In genomic region chr15:79270317-79271123, GRCm38 (mm10) we compare ENCODE assay signal across 8 mouse cellular contexts. TPM values are rescaled to one million over a fixed set of nuclear protein-coding genes. Genes with fewer than 3 reads are reported as not detected.
A peak's percentile ranks its signal among the peaks of the same experiment; 100 is the strongest.
DNase-seq lines count a peak whose midpoint lies in the region; ATAC-seq lines count a peak whose summit lies in the region.

No protein-coding gene starts in this region.

- H3K4me1 ChIP-seq in embryonic facial prominence, embryonic 11.5 days (ENCODE audit: control insufficient read depth, insufficient read depth, low read length), result peaks cover 4% of the 10 kb centered on the region
- H3K4me1 ChIP-seq in heart, embryonic 10.5 days, result peaks cover 18% of the 10 kb centered on the region
- peaks cover 6% of the 10 kb centered on the region for H3K4me1 ChIP-seq in kidney, embryonic 14.5 days (ENCODE audit: control insufficient read depth, insufficient read depth, low read length)
- H3K4me1 ChIP-seq in lung, embryonic 15.5 days, result peaks cover 13% of the 10 kb centered on the region

- DNase-seq in 416B (ENCODE audit: low read depth), result peak; percentile 89
- peak; percentile 79 for DNase-seq in MEL-GATA-1-ER (ENCODE audit: extremely low read depth, low read depth)
- DNase-seq in embryonic facial prominence, embryonic 11.5 days (ENCODE audit: low spot score), result peak; percentile 83
- DNase-seq in heart, embryonic 10.5 days (ENCODE audit: low spot score), result peak; percentile 88
- peak; percentile 90 to 95 for DNase-seq in thymus, postnatal 36 days

- no peaks in the 10 kb centered on the region for H3K36me3 ChIP-seq in embryonic facial prominence, embryonic 11.5 days (replicated peaks; ENCODE audit: control insufficient read depth, insufficient read depth, low read depth, low read length)
- no peaks in the 10 kb centered on the region for H3K36me3 ChIP-seq in heart, embryonic 10.5 days
- no peaks in the 10 kb centered on the region for H3K36me3 ChIP-seq in kidney, embryonic 14.5 days (ENCODE audit: control insufficient read depth, insufficient read depth, low read length)
- no peaks in the 10 kb centered on the region for H3K36me3 ChIP-seq in lung, embryonic 15.5 days

- H3K27me3 ChIP-seq in embryonic facial prominence, embryonic 11.5 days (ENCODE audit: control insufficient read depth, insufficient read depth, low read length), result peaks cover 5% of the 10 kb centered on the region
- H3K27me3 ChIP-seq in heart, embryonic 10.5 days (ENCODE audit: insufficient read depth, poor library complexity, severe bottlenecking), result peaks cover 50% of the 10 kb centered on the region
- H3K27me3 ChIP-seq in kidney, embryonic 14.5 days (ENCODE audit: control insufficient read depth, insufficient read depth, low read length), result peaks cover 6% of the 10 kb centered on the region
- H3K27me3 ChIP-seq in lung, embryonic 15.5 days, result peaks cover 24% of the 10 kb centered on the region

- 1% methylated on average over 33 of the region's 33 CpGs for WGBS in embryonic facial prominence, embryonic 11.5 days
- 3% methylated on average over 33 of the region's 33 CpGs for WGBS in heart, embryonic 10.5 days
- WGBS in kidney, embryonic 14.5 days, result 1% methylated on average over 33 of the region's 33 CpGs
- 1% methylated on average over 33 of the region's 33 CpGs for WGBS in lung, embryonic 15.5 days

- H3K27ac ChIP-seq in embryonic facial prominence, embryonic 11.5 days (replicated peaks; ENCODE audit: low read depth, low read length), result no peak overlapping the region
- peak overlapping the region; percentile 48 for H3K27ac ChIP-seq in heart, embryonic 10.5 days
- no peak overlapping the region for H3K27ac ChIP-seq in kidney, embryonic 14.5 days (ENCODE audit: low read depth, low read length)
- H3K27ac ChIP-seq in lung, embryonic 15.5 days, result peak overlapping the region; percentile 55; the same call in 1 of the 2 replicates

- peak overlapping the region; percentile 46 for H3K9ac ChIP-seq in embryonic facial prominence, embryonic 11.5 days (replicated peaks; ENCODE audit: low read length)
- peak overlapping the region; percentile 45; the same call in 1 of the 2 replicates for H3K9ac ChIP-seq in kidney, embryonic 14.5 days (ENCODE audit: low read depth, low read length)
- H3K9ac ChIP-seq in lung, embryonic 15.5 days, result peak overlapping the region; percentile 22

- ATAC-seq in embryonic facial prominence, embryonic 11.5 days (replicated peaks; ENCODE audit: insufficient number of reproducible peaks, low FRiP score, low TSS enrichment, low read depth), result no peak
- ATAC-seq in kidney, embryonic 14.5 days (ENCODE audit: low FRiP score, low TSS enrichment), result peak; percentile 70; the same call in 1 of the 2 replicates
- ATAC-seq in lung, embryonic 15.5 days (ENCODE audit: borderline replicate concordance, extremely low read depth, low FRiP score, low TSS enrichment), result peak; percentile 64
- ATAC-seq in neutrophil, adult 5-6 weeks (ENCODE audit: extremely low read depth, insufficient number of reproducible peaks, low FRiP score, poor library complexity, severe bottlenecking), result peak; percentile 58

- peak overlapping the region; percentile 60 for H3K4me2 ChIP-seq in embryonic facial prominence, embryonic 11.5 days (ENCODE audit: low read depth, low read length)
- H3K4me2 ChIP-seq in kidney, embryonic 14.5 days (replicated peaks; ENCODE audit: low read depth, low read length), result peak overlapping the region; percentile 74
- H3K4me2 ChIP-seq in lung, embryonic 15.5 days, result peak overlapping the region; percentile 72

- peak overlapping the region; percentile 26 for H3K4me3 ChIP-seq in embryonic facial prominence, embryonic 11.5 days (ENCODE audit: low read depth, low read length)
- H3K4me3 ChIP-seq in heart, embryonic 10.5 days, result peak overlapping the region; percentile 58
- H3K4me3 ChIP-seq in kidney, embryonic 14.5 days (ENCODE audit: low read length), result peak overlapping the region; percentile 29
- peak overlapping the region; percentile 36 for H3K4me3 ChIP-seq in lung, embryonic 15.5 days

- H3K9me3 ChIP-seq in embryonic facial prominence, embryonic 11.5 days (replicated peaks; ENCODE audit: control insufficient read depth, low read length), result no peaks in the 10 kb centered on the region
- H3K9me3 ChIP-seq in heart, embryonic 10.5 days, result no peaks in the 10 kb centered on the region
- no peaks in the 10 kb centered on the region for H3K9me3 ChIP-seq in kidney, embryonic 14.5 days (ENCODE audit: control insufficient read depth, low read length)
- H3K9me3 ChIP-seq in lung, embryonic 15.5 days, result no peaks in the 10 kb centered on the region

RNA-seq across cellular contexts. Expression of gene Baiap2l2, which starts 14.8 kb away (rescaled TPM):
- 1.9 and 5.2 TPM in 2 replicates for polyA plus RNA-seq in embryonic facial prominence, embryonic 11.5 days (2014; fragmentation: Nextera tagmentation; extraction: Ambion mirVana)
- polyA plus RNA-seq in heart, embryonic 10.5 days (2016; fragmentation: Nextera tagmentation; extraction: Ambion mirVana), result 10.2 and 14.7 TPM in 2 replicates
- 6.1 and 10.3 TPM in 2 replicates for polyA plus RNA-seq in kidney, embryonic 14.5 days (2014; fragmentation: Nextera tagmentation; extraction: Ambion mirVana)
- 3.1 and 4.4 TPM in 2 replicates for polyA plus RNA-seq in lung, embryonic 15.5 days (2015; fragmentation: Nextera tagmentation; extraction: Ambion mirVana)
- not detected in 2 replicates for total RNA-seq in neutrophil, adult 5-6 weeks (2017)

RNA-seq across cellular contexts. Expression of gene Slc16a8, which starts 16.0 kb away (rescaled TPM):
- polyA plus RNA-seq in embryonic facial prominence, embryonic 11.5 days (2014; fragmentation: Nextera tagmentation; extraction: Ambion mirVana), result 0.28 TPM in 1 of 2 replicates, not detected in the other
- polyA plus RNA-seq in heart, embryonic 10.5 days (2016; fragmentation: Nextera tagmentation; extraction: Ambion mirVana), result 0.15 and 0.26 TPM in 2 replicates
- 0.39 and 0.50 TPM in 2 replicates for polyA plus RNA-seq in kidney, embryonic 14.5 days (2014; fragmentation: Nextera tagmentation; extraction: Ambion mirVana)
- polyA plus RNA-seq in lung, embryonic 15.5 days (2015; fragmentation: Nextera tagmentation; extraction: Ambion mirVana), result 0.21 and 0.24 TPM in 2 replicates
- not detected in 2 replicates for total RNA-seq in neutrophil, adult 5-6 weeks (2017)

RNA-seq across cellular contexts. Expression of gene Gm49486, which starts 41.3 kb away (rescaled TPM):
- 0.32 and 0.41 TPM in 2 replicates for polyA plus RNA-seq in embryonic facial prominence, embryonic 11.5 days (2014; fragmentation: Nextera tagmentation; extraction: Ambion mirVana)
- 0.16 and 0.39 TPM in 2 replicates for polyA plus RNA-seq in heart, embryonic 10.5 days (2016; fragmentation: Nextera tagmentation; extraction: Ambion mirVana)
- 0.21 and 0.61 TPM in 2 replicates for polyA plus RNA-seq in kidney, embryonic 14.5 days (2014; fragmentation: Nextera tagmentation; extraction: Ambion mirVana)
- polyA plus RNA-seq in lung, embryonic 15.5 days (2015; fragmentation: Nextera tagmentation; extraction: Ambion mirVana), result 0.31 and 0.46 TPM in 2 replicates
- 1.0 and 1.1 TPM in 2 replicates for total RNA-seq in neutrophil, adult 5-6 weeks (2017)

RNA-seq across cellular contexts. Expression of gene Pick1, which starts 41.5 kb away (rescaled TPM):
- polyA plus RNA-seq in embryonic facial prominence, embryonic 11.5 days (2014; fragmentation: Nextera tagmentation; extraction: Ambion mirVana), result 17.2 and 18.0 TPM in 2 replicates
- polyA plus RNA-seq in heart, embryonic 10.5 days (2016; fragmentation: Nextera tagmentation; extraction: Ambion mirVana), result 41.0 and 41.3 TPM in 2 replicates
- polyA plus RNA-seq in kidney, embryonic 14.5 days (2014; fragmentation: Nextera tagmentation; extraction: Ambion mirVana), result 25.8 and 31.4 TPM in 2 replicates
- polyA plus RNA-seq in lung, embryonic 15.5 days (2015; fragmentation: Nextera tagmentation; extraction: Ambion mirVana), result 35.1 and 42.8 TPM in 2 replicates
- total RNA-seq in neutrophil, adult 5-6 weeks (2017), result 16.1 and 16.2 TPM in 2 replicates

RNA-seq across cellular contexts. Expression of gene Pla2g6, which starts 57.7 kb away (rescaled TPM):
- 11.8 and 15.1 TPM in 2 replicates for polyA plus RNA-seq in embryonic facial prominence, embryonic 11.5 days (2014; fragmentation: Nextera tagmentation; extraction: Ambion mirVana)
- 17.2 and 17.3 TPM in 2 replicates for polyA plus RNA-seq in heart, embryonic 10.5 days (2016; fragmentation: Nextera tagmentation; extraction: Ambion mirVana)
- polyA plus RNA-seq in kidney, embryonic 14.5 days (2014; fragmentation: Nextera tagmentation; extraction: Ambion mirVana), result 10.9 and 17.0 TPM in 2 replicates
- 19.1 and 20.2 TPM in 2 replicates for polyA plus RNA-seq in lung, embryonic 15.5 days (2015; fragmentation: Nextera tagmentation; extraction: Ambion mirVana)
- 3.4 and 5.5 TPM in 2 replicates for total RNA-seq in neutrophil, adult 5-6 weeks (2017)

Comparison
In these comparisons a context has a peak if more than half of its experiments do, and no peak if none do; other contexts are left out.
1. H3K27ac ChIP-seq: peak in heart, embryonic 10.5 days (single experiment) and lung, embryonic 15.5 days (single experiment); none in embryonic facial prominence, embryonic 11.5 days (single experiment) and kidney, embryonic 14.5 days (single experiment).
2. Peak in every context shown above with its lines, with median percentiles within 50 percentile points of each other: DNase-seq, H3K4me2 ChIP-seq, H3K4me3 ChIP-seq and H3K9ac ChIP-seq.